Mouse (Mus musculus): ENCODE measurements at regions not wholly inside any gene's neighbourhood (a gene's known extent, or its start where the extent isn't known, plus 50 kb on each side); places are given as distances from the start of the nearest gene placed in this dataset.

DNA sequence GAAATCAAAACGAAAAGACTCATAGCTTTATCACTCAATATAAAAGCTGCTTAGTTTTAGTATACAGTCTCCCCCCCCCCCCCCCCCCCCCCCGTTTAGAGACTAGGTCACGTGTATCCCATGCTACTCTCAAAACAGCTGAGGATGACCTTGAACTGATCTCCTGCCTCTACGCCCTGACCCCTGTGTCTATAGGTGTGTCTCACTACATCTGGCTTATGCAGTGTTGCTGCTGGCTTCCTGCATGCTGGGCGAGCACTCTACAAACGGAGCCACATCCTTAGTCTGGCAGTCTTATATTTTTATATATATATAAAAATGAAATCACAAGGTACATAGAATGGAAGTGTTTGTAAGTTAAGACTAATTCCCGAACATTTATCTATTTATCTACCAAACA lies 79.3 kb upstream of the Lrig1 start:
- peaks cover 5% of the 10 kb centered on the region; the same call in 1 of the 2 replicates for H3K4me1 ChIP-seq (replicated peaks; ENCODE audit: control insufficient read depth, insufficient read depth, low read length)
- H3K36me3 ChIP-seq (ENCODE audit: control insufficient read depth, insufficient read depth): no peaks in the 10 kb centered on the region
- H3K27me3 ChIP-seq (replicated peaks; ENCODE audit: control insufficient read depth, insufficient read depth, low read length): no peaks in the 10 kb centered on the region
- H3K27ac ChIP-seq (ENCODE audit: low read depth, low read length): no peak overlapping the region
- no peak for ATAC-seq
- no peak overlapping the region for H3K4me2 ChIP-seq (replicated peaks; ENCODE audit: low read depth)
- H3K9me3 ChIP-seq (ENCODE audit: control insufficient read depth): no peaks in the 10 kb centered on the region
- WGBS: 65% methylated on average over 7 of the region's 7 CpGs
- no peak overlapping the region for H3K9ac ChIP-seq (ENCODE audit: low read depth, low read length)
- no peak overlapping the region for H3K4me3 ChIP-seq (ENCODE audit: low read depth, low read length)
- TF ChIP-seq CTCF (IDR thresholded peaks at IDR 0.05; ENCODE audit: low read depth): no peak

DNA sequence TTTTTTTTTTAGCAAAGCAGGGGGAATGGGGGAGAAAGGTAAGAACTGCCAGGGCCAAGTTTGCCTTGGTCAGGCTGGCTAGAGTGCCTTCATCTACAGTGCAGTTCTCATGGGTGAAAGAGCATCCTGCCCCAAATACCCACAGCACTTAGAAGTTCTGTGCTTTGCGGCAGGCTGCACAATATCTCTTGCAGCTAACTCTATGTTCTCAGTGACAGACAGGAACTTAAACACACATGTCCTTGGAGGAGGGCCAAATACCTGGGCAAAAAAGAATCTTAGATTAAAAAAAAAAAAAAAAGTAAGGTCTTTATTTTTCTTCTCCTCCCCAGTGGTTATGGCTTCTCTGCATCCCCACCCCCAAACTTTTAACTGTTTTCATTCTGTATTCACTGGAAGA lies 78.8 kb upstream of the Lrig1 start:
- no peaks in the 10 kb centered on the region for H3K27me3 ChIP-seq (replicated peaks; ENCODE audit: control insufficient read depth, insufficient read depth, low read length)
- 59% methylated on average over 1 of the region's 1 CpGs for whole genome bisulfite sequencing
- no peak for ATAC-seq

DNA sequence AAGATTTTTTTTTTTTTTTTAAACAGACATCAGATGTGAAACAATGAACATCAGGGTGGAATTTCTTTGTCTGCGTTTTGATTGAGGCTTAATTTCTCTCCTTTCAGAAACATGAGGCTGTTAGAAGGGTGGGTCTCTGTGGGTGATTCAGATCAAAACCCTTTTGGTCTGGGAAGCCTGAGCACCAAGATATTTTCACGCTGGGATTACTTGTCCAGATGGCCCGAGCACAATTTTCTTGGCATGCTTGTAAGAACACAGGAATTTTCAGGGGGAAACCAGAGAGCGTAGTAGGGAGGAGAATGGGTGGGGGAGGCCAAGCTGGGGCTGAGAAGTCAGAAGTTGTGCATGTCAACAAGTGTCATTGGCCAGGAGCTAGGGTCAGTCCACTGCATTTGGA lies 76.6 kb upstream of the Lrig1 start:
- Histone ChIP-seq H3K4me1 (replicated peaks; ENCODE audit: control insufficient read depth, insufficient read depth, low read length) (peaks cover 5% of the 10 kb centered on the region; the same call in 1 of the 2 replicates), H3K9ac (ENCODE audit: low read depth, low read length) (no peak overlapping the region), H3K36me3 (ENCODE audit: control insufficient read depth, insufficient read depth) (no peaks in the 10 kb centered on the region), H3K9me3 (ENCODE audit: control insufficient read depth) (no peaks in the 10 kb centered on the region), H3K27me3 (replicated peaks; ENCODE audit: control insufficient read depth, insufficient read depth, low read length) (no peaks in the 10 kb centered on the region), H3K4me3 (ENCODE audit: low read depth, low read length) (no peak overlapping the region), H3K27ac (ENCODE audit: low read depth, low read length) (no peak overlapping the region), H3K4me2 (replicated peaks; ENCODE audit: low read depth) (no peak overlapping the region)
- ATAC-seq: no peak
- no peak for TF ChIP-seq CTCF (IDR thresholded peaks at IDR 0.05; ENCODE audit: low read depth)
- WGBS: 63% methylated on average over 4 of the region's 4 CpGs

More for the DNA sequence above, 78.8 kb upstream of the Lrig1 start:
- Histone ChIP-seq H3K9ac (ENCODE audit: low read depth, low read length) (no peak overlapping the region), H3K4me2 (replicated peaks; ENCODE audit: low read depth) (no peak overlapping the region), H3K4me3 (ENCODE audit: low read depth, low read length) (no peak overlapping the region), H3K4me1 (replicated peaks; ENCODE audit: control insufficient read depth, insufficient read depth, low read length) (peaks cover 5% of the 10 kb centered on the region; the same call in 1 of the 2 replicates), H3K27ac (ENCODE audit: low read depth, low read length) (no peak overlapping the region), H3K36me3 (ENCODE audit: control insufficient read depth, insufficient read depth) (no peaks in the 10 kb centered on the region), H3K9me3 (ENCODE audit: control insufficient read depth) (no peaks in the 10 kb centered on the region)
- no peak for TF ChIP-seq CTCF (IDR thresholded peaks at IDR 0.05; ENCODE audit: low read depth)

DNA sequence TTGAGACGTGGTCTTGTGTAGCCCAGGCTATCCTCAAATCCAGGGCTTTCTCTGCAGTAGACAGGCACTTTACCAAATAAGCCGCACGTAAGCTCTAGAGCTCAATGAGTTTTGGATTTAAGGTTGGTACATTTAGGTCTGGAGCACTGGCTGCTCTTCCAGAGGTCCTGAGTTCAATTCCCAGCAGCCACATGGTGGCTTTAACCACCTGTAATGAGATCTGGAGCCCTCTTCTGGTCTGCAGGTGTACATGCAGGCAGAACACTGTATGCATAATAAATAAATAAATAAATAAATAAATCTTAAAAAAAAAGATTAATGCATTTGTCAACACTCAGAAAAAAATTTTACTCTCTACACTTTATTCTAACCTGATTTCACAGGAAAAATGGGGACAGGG lies 74.9 kb upstream of the Lrig1 start:
- ATAC-seq: no peak
- no peaks in the 10 kb centered on the region for H3K9me3 ChIP-seq (ENCODE audit: control insufficient read depth)
- H3K27ac ChIP-seq (ENCODE audit: low read depth, low read length): no peak overlapping the region
- H3K36me3 ChIP-seq (ENCODE audit: control insufficient read depth, insufficient read depth): no peaks in the 10 kb centered on the region
- H3K4me2 ChIP-seq (replicated peaks; ENCODE audit: low read depth): no peak overlapping the region
- no peaks in the 10 kb centered on the region; the same call in 1 of the 2 replicates for H3K4me1 ChIP-seq (replicated peaks; ENCODE audit: control insufficient read depth, insufficient read depth, low read length)
- TF ChIP-seq CTCF (IDR thresholded peaks at IDR 0.05; ENCODE audit: low read depth): peak; percentile 25; the same call in 1 of the 2 replicates
- H3K27me3 ChIP-seq (replicated peaks; ENCODE audit: control insufficient read depth, insufficient read depth, low read length): no peaks in the 10 kb centered on the region
- no peak overlapping the region for H3K9ac ChIP-seq (ENCODE audit: low read depth, low read length)
- WGBS: 94% methylated on average over 3 of the region's 3 CpGs
- no peak overlapping the region for H3K4me3 ChIP-seq (ENCODE audit: low read depth, low read length)

DNA sequence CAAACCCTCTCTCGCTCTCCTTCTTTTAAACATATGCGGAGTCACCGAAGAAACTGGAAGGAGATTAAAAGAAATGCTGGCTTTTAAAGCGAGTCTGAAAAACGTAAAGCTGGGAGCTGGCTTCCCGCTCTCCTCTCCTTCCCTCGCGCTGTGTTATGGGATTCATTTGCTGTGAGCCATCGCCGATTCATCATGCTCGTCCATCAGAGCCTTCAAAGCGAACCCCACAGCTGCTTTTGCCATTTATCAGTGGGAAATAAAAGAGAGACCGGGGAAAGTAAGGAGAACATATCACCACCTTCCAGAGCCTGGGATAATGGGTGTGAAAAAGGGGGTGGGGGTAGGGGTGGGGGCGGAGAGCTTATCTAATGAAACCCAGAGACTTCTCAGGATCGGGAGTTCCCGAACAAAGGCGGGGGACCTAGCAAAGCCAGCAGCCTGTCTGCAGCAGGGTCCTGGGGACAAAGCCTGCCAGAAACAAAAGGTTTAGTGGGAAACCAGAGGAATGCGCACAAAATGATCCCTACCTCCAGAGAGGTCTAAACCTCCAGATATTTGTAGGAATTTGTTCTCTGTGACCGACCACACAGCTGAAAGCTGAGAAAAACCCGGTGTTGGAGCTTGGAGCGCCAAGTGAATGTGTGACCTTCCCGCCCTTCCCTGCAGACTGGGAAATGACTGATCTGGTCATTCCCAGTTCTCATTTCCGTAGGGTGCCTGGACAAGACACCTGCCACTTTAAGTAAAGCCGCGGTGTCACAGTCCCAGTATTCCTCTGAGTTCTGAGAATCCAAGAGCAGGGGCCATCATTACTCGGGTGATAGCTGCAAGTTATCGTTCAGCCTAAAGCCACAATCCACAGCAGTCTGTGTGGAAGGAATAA lies 73.9 kb upstream of the Lrig1 start:
- 21% methylated on average over 27 of the region's 27 CpGs for WGBS
- no peak overlapping the region for H3K9ac ChIP-seq (ENCODE audit: low read depth, low read length)
- H3K27me3 ChIP-seq (replicated peaks; ENCODE audit: control insufficient read depth, insufficient read depth, low read length): no peaks in the 10 kb centered on the region
- no peak for TF ChIP-seq CTCF (IDR thresholded peaks at IDR 0.05; ENCODE audit: low read depth)
- no peaks in the 10 kb centered on the region for H3K9me3 ChIP-seq (ENCODE audit: control insufficient read depth)
- H3K4me1 ChIP-seq (replicated peaks; ENCODE audit: control insufficient read depth, insufficient read depth, low read length): no peaks in the 10 kb centered on the region; the same call in 1 of the 2 replicates
- 0 out of 2 replicates have a peak overlapping the region, but pooled peaks have one; percentile 6 for H3K4me3 ChIP-seq (ENCODE audit: low read depth, low read length)
- H3K27ac ChIP-seq (ENCODE audit: low read depth, low read length): peak overlapping the region; percentile 50; the same call in 1 of the 2 replicates
- ATAC-seq: no peak
- no peaks in the 10 kb centered on the region for H3K36me3 ChIP-seq (ENCODE audit: control insufficient read depth, insufficient read depth)
- peak overlapping the region; percentile 50 for H3K4me2 ChIP-seq (replicated peaks; ENCODE audit: low read depth)

DNA sequence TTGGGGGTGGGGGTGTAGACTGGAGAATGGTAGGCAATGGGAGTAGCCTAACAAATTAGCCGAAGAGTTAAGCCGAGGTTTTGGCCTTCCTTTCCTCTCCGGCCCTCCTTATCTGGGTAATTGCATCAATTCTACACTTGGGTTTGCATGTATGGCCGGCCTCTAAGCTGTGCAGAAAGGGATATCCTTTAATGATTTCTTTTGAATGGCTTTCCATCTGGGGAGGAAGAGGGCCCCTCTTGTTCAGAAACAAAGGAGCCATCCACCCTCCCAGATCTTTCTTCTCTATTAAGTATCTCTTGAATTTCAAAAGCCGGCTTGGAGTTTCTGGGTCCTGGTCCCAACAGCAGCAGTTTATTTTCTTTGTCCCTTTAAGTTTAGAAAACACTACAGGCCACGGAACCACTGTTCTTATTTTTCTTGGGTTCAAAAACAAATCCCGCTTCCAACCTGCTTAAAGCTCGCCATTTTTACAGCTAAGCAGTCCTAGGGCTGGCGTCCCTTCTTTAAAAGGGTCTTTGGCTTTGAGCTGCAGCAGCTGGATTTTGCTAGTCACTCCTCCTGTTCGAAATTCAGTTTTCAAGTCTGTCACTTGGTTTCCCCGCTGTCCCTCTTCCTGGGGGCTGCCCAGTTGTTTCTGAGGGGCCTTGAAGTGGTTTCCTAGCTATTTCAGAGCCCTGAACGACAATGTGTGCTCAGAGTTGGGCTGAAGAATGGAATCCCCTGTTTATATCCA lies 73.1 kb upstream of the Lrig1 start:
- no peak for TF ChIP-seq CTCF (IDR thresholded peaks at IDR 0.05; ENCODE audit: low read depth)
- 59% methylated on average over 12 of the region's 12 CpGs for WGBS
- no peaks in the 10 kb centered on the region for H3K27me3 ChIP-seq (replicated peaks; ENCODE audit: control insufficient read depth, insufficient read depth, low read length)
- peak overlapping the region; percentile 50; the same call in 1 of the 2 replicates for H3K27ac ChIP-seq (ENCODE audit: low read depth, low read length)
- H3K9me3 ChIP-seq (ENCODE audit: control insufficient read depth): no peaks in the 10 kb centered on the region
- H3K4me1 ChIP-seq (replicated peaks; ENCODE audit: control insufficient read depth, insufficient read depth, low read length): no peaks in the 10 kb centered on the region; the same call in 1 of the 2 replicates
- no peak for ATAC-seq
- H3K4me3 ChIP-seq (ENCODE audit: low read depth, low read length): no peak overlapping the region
- no peaks in the 10 kb centered on the region for H3K36me3 ChIP-seq (ENCODE audit: control insufficient read depth, insufficient read depth)
- H3K4me2 ChIP-seq (replicated peaks; ENCODE audit: low read depth): peak overlapping the region; percentile 50
- H3K9ac ChIP-seq (ENCODE audit: low read depth, low read length): no peak overlapping the region
